Mouse (Mus musculus) lung, postnatal 0 days (tissue): ENCODE measurements around the gene Pacsin2. TPM values are rescaled to one million over a fixed set of nuclear protein-coding genes. Genes with fewer than 3 reads are reported as not detected.
"Not testable (repeated sequence)": the region's sequence is repeated elsewhere in the genome, so short reads cannot be mapped to it uniquely, and the experiment has no call there.

Experiments used
- ATAC-seq: fragments of 200-750 bp; cut with Nextera tagmentation; 2 replicates; pipeline ENCODE4 v1.8.0; 2017; ENCODE audit warnings: moderate library complexity
- DNase-seq: peaks from one replicate; pipeline ENCODE4 v3.0.0-alpha.2; 2016; ENCODE audit warnings: low spot score
- H3K27ac ChIP-seq: fragments of 300-500 bp; sonication (generic); 2 replicates; pipeline ENCODE4 v1.5.1; 2014; ENCODE audit warnings: antibody characterized with exemption, mild to moderate bottlenecking, low read length, mixed read lengths
- H3K27me3 ChIP-seq: fragments of 300-500 bp; sonication (generic); replicated peaks from 2 replicates; pipeline ENCODE4 v1.6.1; 2014; ENCODE audit warnings: low read length, mixed read lengths; ENCODE audit not compliant: insufficient read depth
- H3K36me3 ChIP-seq: fragments of 300-500 bp; sonication (generic); 2 replicates; pipeline ENCODE4 v1.6.1; 2014; ENCODE audit warnings: low read length, mixed read lengths; ENCODE audit not compliant: insufficient read depth
- H3K4me1 ChIP-seq: fragments of 300-500 bp; sonication (generic); 2 replicates; pipeline ENCODE4 v1.6.1; 2014; ENCODE audit warnings: antibody characterized with exemption, low read depth, low read length, mixed read lengths; ENCODE audit not compliant: insufficient read depth
- H3K4me2 ChIP-seq: fragments of 300-500 bp; sonication (generic); replicated peaks from 2 replicates; pipeline ENCODE4 v1.6.1; 2014; ENCODE audit warnings: low read depth, mild to moderate bottlenecking, low read length, moderate library complexity, mixed read lengths
- H3K4me3 ChIP-seq: fragments of 300-500 bp; sonication (generic); 2 replicates; pipeline ENCODE4 v1.5.1; 2014; ENCODE audit warnings: low read depth, low read length
- H3K9ac ChIP-seq: fragments of 300-500 bp; sonication (generic); replicated peaks from 2 replicates; pipeline ENCODE4 v1.6.1; 2014; ENCODE audit warnings: low read depth, mild to moderate bottlenecking
- H3K9me3 ChIP-seq: fragments of 300-500 bp; sonication (generic); 2 replicates; pipeline ENCODE4 v1.6.1; 2016; ENCODE audit warnings: low read length, mixed read lengths
- CTCF ChIP-seq: IDR thresholded peaks from 2 replicates; pipeline ENCODE4 v1.5.1; 2016; ENCODE audit warnings: antibody characterized with exemption, mild to moderate bottlenecking
- EP300 ChIP-seq: IDR thresholded peaks from 2 replicates; pipeline ENCODE4 v1.6.1; 2016; ENCODE audit warnings: antibody characterized with exemption, mild to moderate bottlenecking, control low read depth
- WGBS: fragments of 180-500 bp; shearing (Covaris S2); extraction: QIAGEN DNeasy Blood & Tissue Kit; methylation state at CpG from one replicate; pipeline ENCODE4 v1.1.7; 2014; 5-methylcytosine and 5-hydroxymethylcytosine counted together
- polyA plus RNA-seq: library from polyadenylated mRNA; unstranded; fragments of >200 nt; fragmentation: Nextera tagmentation; extraction: Ambion mirVana; gene quantifications from 2 replicates; pipeline ENCODE4 v1.2.1, GENCODE M21; 2015

The Pacsin2 gene
- polyA plus RNA-seq, 1 experiment from 2014 or later, result 46.7 TPM

- ATAC-seq, result no peak
- no peak overlapping the region for H3K9ac ChIP-seq
- H3K9me3 ChIP-seq, result no peaks in the 10 kb centered on the region
- no peaks in the 10 kb centered on the region for H3K27me3 ChIP-seq
- no peaks in the 10 kb centered on the region for H3K36me3 ChIP-seq
- WGBS, result 47% methylated on average over 4 of the region's 4 CpGs
- no peak overlapping the region for H3K4me2 ChIP-seq
- H3K4me1 ChIP-seq, result no peaks in the 10 kb centered on the region
- no peak for TF ChIP-seq EP300
- TF ChIP-seq CTCF, result no peak
- H3K27ac ChIP-seq, result no peak overlapping the region
- H3K4me3 ChIP-seq, result no peak overlapping the region
- no peak for DNase-seq
These were observed 1.9 kb upstream of the Pacsin2 start for GRCm38 (mm10) chr15:83466331-83466730.

- Histone ChIP-seq H3K36me3 (no peaks in the 10 kb centered on the region), H3K4me2 (0 out of 2 replicates have a peak overlapping the region, but pooled peaks have one; percentile 5), H3K4me3 (no peak overlapping the region), H3K4me1 (no peaks in the 10 kb centered on the region), H3K9ac (no peak overlapping the region), H3K9me3 (no peaks in the 10 kb centered on the region), H3K27me3 (no peaks in the 10 kb centered on the region), H3K27ac (no peak overlapping the region)
- TF ChIP-seq CTCF, result peak; percentile 59
- no peak for TF ChIP-seq EP300
- ATAC-seq (peak; percentile 29), DNase-seq (no peak)
- 71% methylated on average over 19 of the region's 19 CpGs for WGBS
These were observed 672 bp upstream of the Pacsin2 start for GRCm38 (mm10) chr15:83464905-83465650.

GRCm38 (mm10) chr15:83463369-83464082 is 880 bp downstream of the Pacsin2 start:
- Histone ChIP-seq H3K36me3 (no peaks in the 10 kb centered on the region), H3K4me1 (no peaks in the 10 kb centered on the region), H3K9ac (peak overlapping the region; percentile 82), H3K9me3 (no peaks in the 10 kb centered on the region), H3K27ac (peak overlapping the region; percentile 90), H3K4me2 (peak overlapping the region; percentile 91), H3K4me3 (peak overlapping the region; percentile 75), H3K27me3 (no peaks in the 10 kb centered on the region)
- WGBS, result 6% methylated on average over 17 of the region's 17 CpGs
- TF ChIP-seq EP300, result no peak
- no peak for ATAC-seq
- peak; percentile 41 for DNase-seq

- not testable (repeated sequence) for H3K9me3 ChIP-seq, H3K4me3 ChIP-seq, DNase-seq, H3K9ac ChIP-seq, H3K27ac ChIP-seq, H3K36me3 ChIP-seq, H3K4me1 ChIP-seq, H3K27me3 ChIP-seq, ATAC-seq
- 82% methylated on average over 7 of the region's 8 CpGs for WGBS
- peak overlapping the region; percentile 91; the same call in 1 of the 2 replicates for H3K4me2 ChIP-seq
These were observed 2.1 kb downstream of the Pacsin2 start for GRCm38 (mm10) chr15:83462349-83462748.

- H3K9ac ChIP-seq, result no peak overlapping the region
- H3K9me3 ChIP-seq, result no peaks in the 10 kb centered on the region
- ATAC-seq (no peak), DNase-seq (no peak)
- no peaks in the 10 kb centered on the region for H3K36me3 ChIP-seq
- H3K27me3 ChIP-seq, result no peaks in the 10 kb centered on the region
- H3K4me2 ChIP-seq, result no peak overlapping the region
- H3K4me3 ChIP-seq, result no peak overlapping the region
- TF ChIP-seq EP300 (no peak), CTCF (no peak)
- H3K27ac ChIP-seq, result no peak overlapping the region
- WGBS, result 75% methylated on average over 3 of the region's 3 CpGs
- H3K4me1 ChIP-seq, result no peaks in the 10 kb centered on the region
These were observed 3.5 kb downstream of the Pacsin2 start for GRCm38 (mm10) chr15:83460891-83461290.

- Histone ChIP-seq H3K4me2 (no peak overlapping the region), H3K9ac (no peak overlapping the region), H3K4me1 (peaks cover 4% of the 10 kb centered on the region; the same call in 1 of the 2 replicates), H3K9me3 (no peaks in the 10 kb centered on the region), H3K27me3 (no peaks in the 10 kb centered on the region), H3K4me3 (no peak overlapping the region), H3K27ac (no peak overlapping the region), H3K36me3 (no peaks in the 10 kb centered on the region)
- DNase-seq (no peak), ATAC-seq (no peak)
- WGBS, result 87% methylated on average over 1 of the region's 1 CpGs
- no peak for TF ChIP-seq CTCF
- no peak for TF ChIP-seq EP300
These were observed 6.9 kb downstream of the Pacsin2 start for GRCm38 (mm10) chr15:83457541-83457940.
